Mouse (Mus musculus) limb, embryonic 13.5 days (tissue): ENCODE results near the gene Hsh2d. TPM values are rescaled to one million over a fixed set of nuclear protein-coding genes. Genes with fewer than 3 reads are reported as not detected.

Experiments
- ATAC-seq: fragments of 200-750 bp; cut with Nextera tagmentation; 2 replicates; pipeline ENCODE4 v1.8.0; 2017; ENCODE audit warnings: low read depth, moderate number of reproducible peaks, moderate TSS enrichment; ENCODE audit not compliant: low FRiP score
- H3K27ac ChIP-seq: fragments of 300-500 bp; sonication (generic); 2 replicates; pipeline ENCODE4 v1.5.1; 2015; ENCODE audit warnings: inconsistent platforms, mild to moderate bottlenecking, moderate library complexity
- H3K27me3 ChIP-seq: fragments of 300-500 bp; sonication (generic); 2 replicates; pipeline ENCODE4 v1.6.1; 2015; ENCODE audit warnings: mild to moderate bottlenecking, inconsistent platforms
- H3K36me3 ChIP-seq: fragments of 300-500 bp; sonication (generic); 2 replicates; pipeline ENCODE4 v1.6.1; 2015; ENCODE audit warnings: inconsistent platforms, mild to moderate bottlenecking, moderate library complexity
- H3K4me1 ChIP-seq: fragments of 300-500 bp; sonication (generic); 2 replicates; pipeline ENCODE4 v1.6.1; 2015; ENCODE audit warnings: inconsistent platforms
- H3K4me2 ChIP-seq: fragments of 300-500 bp; sonication (generic); replicated peaks from 2 replicates; pipeline ENCODE4 v1.6.1; 2015; ENCODE audit warnings: inconsistent platforms, mild to moderate bottlenecking, moderate library complexity
- H3K4me3 ChIP-seq: fragments of 300-500 bp; sonication (generic); 2 replicates; pipeline ENCODE4 v1.5.1; 2015; ENCODE audit warnings: moderate library complexity, mild to moderate bottlenecking, inconsistent platforms
- H3K9ac ChIP-seq: fragments of 300-500 bp; sonication (generic); 2 replicates; pipeline ENCODE4 v1.6.1; 2015; ENCODE audit warnings: mild to moderate bottlenecking, inconsistent platforms
- H3K9me3 ChIP-seq: fragments of 300-500 bp; sonication (generic); 2 replicates; pipeline ENCODE4 v1.6.1; 2016; ENCODE audit warnings: inconsistent platforms
- WGBS: fragments of 180-500 bp; shearing (Covaris S2); methylation state at CpG from one replicate; pipeline ENCODE4 v1.1.7; 2015; 5-methylcytosine and 5-hydroxymethylcytosine counted together
- polyA plus RNA-seq: library from polyadenylated mRNA; unstranded; fragments of >200 nt; fragmentation: Nextera tagmentation; extraction: Ambion mirVana; gene quantifications from 2 replicates; pipeline ENCODE4 v1.2.1, GENCODE M21; 2015

Gene Hsh2d
- polyA plus RNA-seq, 1 experiment from 2014 or later: not detected

DNA sequence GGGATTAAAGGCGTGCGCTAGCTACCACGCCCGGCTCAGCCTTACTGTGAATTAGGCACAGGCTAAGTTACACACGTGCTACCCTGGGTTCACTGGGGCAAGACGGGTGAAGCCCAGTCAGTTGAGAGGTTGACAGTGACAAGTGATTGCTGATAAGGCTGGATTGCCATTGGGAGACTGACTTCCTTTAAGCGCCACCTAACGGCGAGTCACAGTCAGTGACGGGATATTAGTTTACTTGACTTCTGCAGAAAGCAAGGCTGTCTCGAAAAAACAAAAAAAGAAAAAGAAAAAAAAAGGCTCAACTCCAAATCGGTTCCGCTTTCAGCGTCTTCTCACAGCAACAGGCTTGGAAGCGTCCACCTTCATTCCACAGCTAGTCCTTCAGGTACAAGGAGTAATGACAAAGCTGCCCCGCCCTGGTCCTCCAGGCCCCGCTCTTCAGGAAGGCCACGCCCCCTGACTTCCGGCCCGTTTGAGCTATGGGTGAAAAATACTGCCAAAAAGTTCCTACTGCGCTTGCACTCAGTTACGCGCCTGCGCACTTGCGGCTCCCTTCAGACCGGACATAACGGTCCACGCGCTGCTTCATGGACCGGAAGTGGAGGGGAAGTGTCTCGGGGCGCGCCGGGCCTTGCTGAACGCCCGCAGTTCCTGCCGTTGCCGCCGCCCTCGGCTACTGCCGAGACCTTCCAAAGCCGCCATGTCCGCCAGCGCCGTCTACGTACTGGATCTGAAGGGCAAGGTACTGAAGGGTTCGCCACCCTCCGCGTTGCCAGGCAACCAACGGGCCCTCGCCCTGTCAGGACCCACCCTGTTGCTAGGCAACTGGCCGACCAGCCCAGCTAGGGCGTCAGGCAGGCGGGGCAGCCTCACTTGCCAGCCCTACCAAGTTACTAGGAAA is 50.3 kb downstream of the Hsh2d start, which contains the start of gene Ap1m1:
Gene Ap1m1, plus strand, starts transcription at position 520 of the 904 bp plus-strand sequence.
- H3K4me3 ChIP-seq: peak within 1 kb of the TSS; percentile 63
- peak; percentile 98 for ATAC-seq
- H3K9ac ChIP-seq: peak within 1 kb of the TSS; percentile 71
- peaks cover 12% of the 10 kb centered on the region for H3K36me3 ChIP-seq
- peak within 1 kb of the TSS; percentile 94 for H3K27ac ChIP-seq
- H3K4me2 ChIP-seq: peak within 1 kb of the TSS; percentile 73
- no peaks in the 10 kb centered on the region for H3K27me3 ChIP-seq
- peaks cover 15% of the 10 kb centered on the region for H3K4me1 ChIP-seq
- no peaks in the 10 kb centered on the region for H3K9me3 ChIP-seq
- under 1% methylated on average over 54 of the region's 54 CpGs for WGBS

DNA sequence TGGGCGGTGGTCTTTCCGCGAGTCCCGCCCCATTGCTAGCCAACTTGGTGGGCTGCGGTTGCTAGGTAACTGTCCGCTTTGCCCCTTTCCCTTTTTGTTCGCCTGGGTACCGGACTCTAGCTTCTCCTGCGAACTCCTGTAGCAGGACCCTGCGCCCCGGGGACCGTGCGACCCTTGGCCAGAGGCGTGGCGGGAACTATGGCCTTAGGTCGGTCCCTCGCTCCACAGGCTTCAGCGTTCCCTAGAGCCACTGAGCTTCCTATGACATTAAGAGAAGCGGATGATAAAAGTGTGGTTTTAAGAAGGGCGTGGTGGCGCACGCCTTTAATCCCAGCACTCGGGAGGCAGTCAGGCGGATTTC is 50.9 kb downstream of the Hsh2d start:
- no peak for ATAC-seq
- Histone ChIP-seq H3K4me3 (peak overlapping the region; percentile 63), H3K27me3 (no peaks in the 10 kb centered on the region), H3K36me3 (peaks cover 12% of the 10 kb centered on the region), H3K9me3 (no peaks in the 10 kb centered on the region), H3K9ac (peak overlapping the region; percentile 71), H3K4me2 (peak overlapping the region; percentile 73), H3K27ac (peak overlapping the region; percentile 94), H3K4me1 (peaks cover 15% of the 10 kb centered on the region)
- WGBS: 1% methylated on average over 24 of the region's 24 CpGs

DNA sequence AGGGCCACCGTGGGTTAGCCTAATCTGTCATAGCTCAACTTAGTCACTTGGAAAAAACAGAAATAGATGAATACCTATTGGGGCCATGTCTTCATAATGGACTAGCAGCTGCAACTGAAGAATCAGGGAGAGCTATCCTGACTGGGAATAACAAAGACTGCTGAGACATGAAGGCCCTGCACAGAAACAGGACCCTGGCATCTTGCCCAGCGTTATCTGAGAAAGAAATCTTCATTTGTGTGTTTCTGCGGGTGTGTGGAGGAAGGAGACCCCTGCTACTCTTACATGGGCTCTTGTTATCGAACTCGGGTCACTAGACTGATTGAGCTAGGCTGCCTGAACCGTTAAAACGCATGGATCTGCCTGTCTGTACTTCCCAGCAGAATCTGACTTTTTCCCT is 51.5 kb downstream of the Hsh2d start:
- H3K9ac ChIP-seq: peak overlapping the region; percentile 71
- H3K36me3 ChIP-seq: peaks cover 12% of the 10 kb centered on the region
- no peak overlapping the region for H3K27ac ChIP-seq
- no peak for ATAC-seq
- peaks cover 15% of the 10 kb centered on the region for H3K4me1 ChIP-seq
- peak overlapping the region; percentile 73 for H3K4me2 ChIP-seq
- H3K27me3 ChIP-seq: no peaks in the 10 kb centered on the region
- 77% methylated on average over 7 of the region's 7 CpGs for WGBS
- H3K9me3 ChIP-seq: no peaks in the 10 kb centered on the region
- peak overlapping the region; percentile 63 for H3K4me3 ChIP-seq

DNA sequence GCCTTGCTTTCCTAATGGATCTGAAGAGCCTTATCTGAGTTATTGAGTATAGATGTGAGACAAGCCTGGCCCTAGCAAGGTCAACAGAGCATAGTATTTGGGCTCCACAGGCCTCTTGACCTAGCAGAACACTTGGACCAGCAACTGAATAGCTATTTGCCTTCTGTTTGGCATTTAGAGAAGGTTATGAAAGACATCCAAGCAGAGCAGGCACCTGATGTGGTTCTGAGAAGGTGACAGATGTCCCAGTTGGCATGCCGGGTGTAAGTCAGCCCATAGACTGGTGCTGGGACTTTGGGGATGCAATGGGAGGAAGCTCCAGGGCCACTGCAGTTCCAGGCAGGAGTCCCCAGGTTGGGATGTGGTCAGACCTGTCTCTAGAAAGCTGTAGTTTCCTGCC is 52.8 kb downstream of the Hsh2d start:
- 93% methylated on average over 1 of the region's 1 CpGs for WGBS
- H3K9me3 ChIP-seq: no peaks in the 10 kb centered on the region
- H3K4me1 ChIP-seq: peaks cover 15% of the 10 kb centered on the region
- H3K4me3 ChIP-seq: no peak overlapping the region
- peaks cover 24% of the 10 kb centered on the region for H3K36me3 ChIP-seq
- H3K4me2 ChIP-seq: no peak overlapping the region
- no peak overlapping the region for H3K27ac ChIP-seq
- no peak overlapping the region for H3K9ac ChIP-seq
- H3K27me3 ChIP-seq: no peaks in the 10 kb centered on the region
- no peak for ATAC-seq

DNA sequence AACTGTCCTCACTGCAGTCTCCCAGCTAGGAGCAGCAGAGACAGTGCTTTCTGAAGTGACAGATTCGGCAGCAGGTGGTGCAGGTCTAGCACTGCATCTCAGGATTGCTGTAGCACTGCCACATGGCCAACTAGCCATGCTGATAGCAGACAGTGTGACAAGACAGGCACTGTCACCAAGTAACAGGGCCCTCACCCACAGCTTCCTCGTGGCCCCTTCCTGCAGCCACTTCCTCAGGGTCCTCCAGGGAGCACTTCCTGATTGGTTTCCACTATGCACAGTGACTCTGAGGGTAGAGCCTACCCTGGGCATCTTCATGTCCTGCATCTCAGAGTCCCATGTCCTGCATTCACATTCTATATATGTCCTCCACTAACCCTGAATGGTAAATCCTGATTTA is 55.2 kb downstream of the Hsh2d start:
- 74% methylated on average over 2 of the region's 2 CpGs for WGBS
- no peak for ATAC-seq
- H3K4me1 ChIP-seq: peaks cover 13% of the 10 kb centered on the region
- no peaks in the 10 kb centered on the region for H3K27me3 ChIP-seq
- no peak overlapping the region for H3K9ac ChIP-seq
- H3K4me3 ChIP-seq: no peak overlapping the region
- no peak overlapping the region for H3K4me2 ChIP-seq
- H3K36me3 ChIP-seq: peaks cover 36% of the 10 kb centered on the region
- H3K9me3 ChIP-seq: no peaks in the 10 kb centered on the region
- H3K27ac ChIP-seq: no peak overlapping the region

Other genes starting within 250 kb of the Hsh2d start
- 16.3 and 16.4 TPM in 2 replicates for gene Zfp961, start 238.6 kb upstream of the Hsh2d start, polyA plus RNA-seq
- 0.90 and 0.91 TPM in 2 replicates for gene Cyp4f18, start 180.0 kb upstream of the Hsh2d start, polyA plus RNA-seq
- not detected in 2 replicates for gene Olfr372, start 148.4 kb upstream of the Hsh2d start, polyA plus RNA-seq
- not detected in 2 replicates for gene Olfr373, start 106.5 kb upstream of the Hsh2d start, polyA plus RNA-seq
- 0.09 TPM in 1 of 2 replicates, not detected in the other for gene Olfr374, start 82.6 kb upstream of the Hsh2d start, polyA plus RNA-seq
- gene Tpm4, start 54.7 kb upstream of the Hsh2d start, polyA plus RNA-seq: 638 and 655 TPM in 2 replicates
- gene Rab8a, start 28.4 kb upstream of the Hsh2d start, polyA plus RNA-seq: 121 and 125 TPM in 2 replicates
- gene Cib3, start 23.2 kb downstream of the Hsh2d start, polyA plus RNA-seq: not detected in 2 replicates
- not detected in 2 replicates for gene Gm11034, start 24.0 kb downstream of the Hsh2d start, polyA plus RNA-seq
- gene Fam32a, start 30.1 kb downstream of the Hsh2d start, polyA plus RNA-seq: 70.5 and 70.6 TPM in 2 replicates
- gene Ap1m1, start 50.4 kb downstream of the Hsh2d start, polyA plus RNA-seq: 127 and 132 TPM in 2 replicates
- 31.7 TPM in 2 replicates for gene Gm10282, start 115.6 kb downstream of the Hsh2d start, polyA plus RNA-seq
- gene Klf2, start 129.4 kb downstream of the Hsh2d start, polyA plus RNA-seq: 7.9 and 8.9 TPM in 2 replicates
- 61.5 and 65.3 TPM in 2 replicates for gene Eps15l1, start 231.8 kb downstream of the Hsh2d start, polyA plus RNA-seq